Mouse (Mus musculus): Measurements from ENCODE around the gene Tacr2.

DNA sequence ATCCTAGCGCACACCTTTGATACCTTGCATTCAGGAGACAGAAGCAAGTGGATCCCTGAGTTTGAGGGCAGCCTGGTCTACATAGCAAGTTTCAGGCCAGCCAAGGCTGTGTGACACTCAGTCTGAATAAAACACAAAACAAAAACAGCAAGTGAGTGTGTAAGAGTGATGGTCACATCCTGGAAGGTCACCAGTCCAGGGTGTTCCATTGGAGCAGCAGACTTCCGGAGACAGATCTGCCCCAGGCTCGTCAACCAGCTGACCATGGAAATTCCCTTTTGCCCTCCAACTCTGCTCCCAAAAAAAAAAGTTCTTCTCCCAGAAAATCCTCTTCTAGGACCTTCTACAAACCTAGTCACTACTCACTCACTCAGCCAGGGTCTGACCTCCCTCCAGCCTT lies 20.4 kb upstream of the Tacr2 start:
- TF ChIP-seq CTCF (IDR thresholded peaks at IDR 0.05): no peak
- TF ChIP-seq EP300 (IDR thresholded peaks at IDR 0.05): no peak

All from lung, postnatal 0 days (tissue).